Mouse (Mus musculus) MEL (cell line): ENCODE measurements around the gene Arhgap35. TPM values are rescaled to one million over a fixed set of nuclear protein-coding genes. Genes with fewer than 3 reads are reported as not detected.

ENCODE experiments used
- DNase-seq: peaks from one replicate; pipeline ENCODE4 v3.0.0; 2011; ENCODE audit warnings: low read depth, low spot score
- H3K27ac ChIP-seq: 2 replicates; pipeline ENCODE4 v1.5.1; 2012; ENCODE audit warnings: low read depth, mild to moderate bottlenecking, control low read depth, low read length, moderate library complexity; ENCODE audit not compliant: control insufficient read depth
- H3K27me3 ChIP-seq, 2 experiments: fragments of 150-350 bp in 1 of 2; sonication (generic) in 1 of 2; 2 replicates each; pipeline ENCODE4 v1.6.1; 2012; ENCODE audit warnings: low read length in 2 of 2, mild to moderate bottlenecking in 2 of 2, improper control_type of control experiment in 1 of 2, moderate library complexity in 1 of 2; ENCODE audit not compliant: insufficient read depth in 2 of 2, control insufficient read depth in 1 of 2
- H3K36me3 ChIP-seq, 2 experiments: 2 replicates each; pipeline ENCODE4 v1.6.1; 2012 to 2014; ENCODE audit warnings: low read length in 2 of 2, improper control_type of control experiment in 1 of 2, inconsistent platforms in 1 of 2, mild to moderate bottlenecking in 1 of 2; ENCODE audit not compliant: insufficient read depth in 2 of 2, control insufficient read depth in 1 of 2
- H3K4me1 ChIP-seq, 2 experiments: fragments of 150-350 bp in 1 of 2; sonication (generic) in 1 of 2; 2 replicates each; pipeline ENCODE4 v1.6.1; 2012; ENCODE audit warnings: low read length in 2 of 2, improper control_type of control experiment in 1 of 2, mild to moderate bottlenecking in 1 of 2; ENCODE audit not compliant: insufficient read depth in 2 of 2, control insufficient read depth in 1 of 2
- H3K4me3 ChIP-seq, 2 experiments: fragments of 150-350 bp in 1 of 2; sonication (generic) in 1 of 2; 2 replicates each; pipeline ENCODE4 v1.5.1; 2012; ENCODE audit warnings: low read depth in 2 of 2, low read length in 2 of 2, mild to moderate bottlenecking in 2 of 2, moderate library complexity in 2 of 2, control low read depth in 1 of 2, improper control_type of control experiment in 1 of 2; ENCODE audit not compliant: control insufficient read depth in 1 of 2, insufficient read depth in 1 of 2
- H3K79me2 ChIP-seq: 2 replicates; pipeline ENCODE4 v1.6.1; 2012; ENCODE audit warnings: mild to moderate bottlenecking, low read length, moderate library complexity; ENCODE audit not compliant: control insufficient read depth, poor library complexity, insufficient read depth
- H3K9ac ChIP-seq: 2 replicates; pipeline ENCODE4 v1.6.1; 2012; ENCODE audit warnings: low read depth, mild to moderate bottlenecking, control low read depth, low read length, moderate library complexity; ENCODE audit not compliant: control insufficient read depth, poor library complexity, severe bottlenecking
- H3K9me3 ChIP-seq: fragments of 150-350 bp; sonication (generic); replicated peaks from 2 replicates; pipeline ENCODE4 v1.6.1; 2012; ENCODE audit warnings: mild to moderate bottlenecking, low read length, improper control_type of control experiment, moderate library complexity; ENCODE audit not compliant: insufficient read depth
- BHLHE40 ChIP-seq: IDR thresholded peaks from 2 replicates; pipeline ENCODE4 v1.6.1; 2012; ENCODE audit warnings: low read depth, mild to moderate bottlenecking, inconsistent platforms, low read length, improper control_type of control experiment, borderline replicate concordance
- CHD1 ChIP-seq: IDR thresholded peaks from 2 replicates; pipeline ENCODE4 v1.6.1; 2012; ENCODE audit warnings: low read depth, mild to moderate bottlenecking, inconsistent platforms, low read length, improper control_type of control experiment
- CTCF ChIP-seq, 3 experiments: IDR thresholded peaks in 2 of 3; conservative IDR thresholded peaks in 1 of 3; 2 replicates each; pipeline ENCODE4 v1.5.1; 2011 to 2012; ENCODE audit warnings: low read length in 3 of 3, low read depth in 2 of 3, mild to moderate bottlenecking in 2 of 3, improper control_type of control experiment in 1 of 3, inconsistent platforms in 1 of 3, mixed read lengths in 1 of 3, moderate library complexity in 1 of 3; ENCODE audit not compliant: control insufficient read depth in 1 of 3, insufficient read depth in 1 of 3, poor library complexity in 1 of 3, severe bottlenecking in 1 of 3
- E2F4 ChIP-seq: IDR thresholded peaks from 2 replicates; pipeline ENCODE4 v1.6.1; 2011; ENCODE audit warnings: low read depth, low read length, improper control_type of control experiment, borderline replicate concordance
- EP300 ChIP-seq, 2 experiments: IDR thresholded peaks; 2 replicates each; pipeline ENCODE4 v1.6.1; 2011; ENCODE audit warnings: improper control_type of control experiment in 2 of 2, low read length in 2 of 2, low read depth in 1 of 2, mild to moderate bottlenecking in 1 of 2
- ETS1 ChIP-seq: IDR thresholded peaks from 2 replicates; pipeline ENCODE4 v1.6.1; 2012; ENCODE audit warnings: low read depth, mild to moderate bottlenecking, inconsistent platforms, low read length, improper control_type of control experiment, moderate library complexity
- GATA1 ChIP-seq: IDR thresholded peaks from 2 replicates; pipeline ENCODE4 v1.6.1; 2011; ENCODE audit warnings: low read depth, low read length, improper control_type of control experiment
- HCFC1 ChIP-seq: IDR thresholded peaks from 2 replicates; pipeline ENCODE4 v1.6.1; 2012; ENCODE audit warnings: low read depth, mild to moderate bottlenecking, inconsistent platforms, low read length, improper control_type of control experiment, moderate library complexity
- JUND ChIP-seq: IDR thresholded peaks from 2 replicates; pipeline ENCODE4 v1.6.1; 2011; ENCODE audit warnings: low read depth, mild to moderate bottlenecking, improper control_type of control experiment, low read length
- KAT2A ChIP-seq: conservative IDR thresholded peaks from 2 replicates; pipeline ENCODE4 v1.6.1; 2012; ENCODE audit warnings: low read depth, low read length, improper control_type of control experiment, inconsistent platforms
- MAFK ChIP-seq: IDR thresholded peaks from 2 replicates; pipeline ENCODE4 v1.6.1; 2011; ENCODE audit warnings: low read depth, mild to moderate bottlenecking, low read length, improper control_type of control experiment, borderline replicate concordance
- MAX ChIP-seq: IDR thresholded peaks from 2 replicates; pipeline ENCODE4 v1.6.1; 2011; ENCODE audit warnings: low read length, improper control_type of control experiment
- MAZ ChIP-seq: IDR thresholded peaks from 2 replicates; pipeline ENCODE4 v1.6.1; 2012; ENCODE audit warnings: low read depth, mild to moderate bottlenecking, inconsistent platforms, low read length, improper control_type of control experiment
- MEF2A ChIP-seq: IDR thresholded peaks from 2 replicates; pipeline ENCODE4 v1.6.1; 2014; ENCODE audit warnings: low read depth, mild to moderate bottlenecking, inconsistent platforms, low read length, improper control_type of control experiment; ENCODE audit not compliant: poor library complexity, insufficient replicate concordance, severe bottlenecking; ENCODE audit errors: extremely low read depth
- MYB ChIP-seq: IDR thresholded peaks from 2 replicates; pipeline ENCODE4 v1.6.1; 2011; ENCODE audit warnings: mild to moderate bottlenecking, low read depth, low read length, improper control_type of control experiment
- MYC ChIP-seq: IDR thresholded peaks from 2 replicates; pipeline ENCODE4 v1.6.1; 2011; ENCODE audit warnings: low read depth, mild to moderate bottlenecking, low read length, improper control_type of control experiment, moderate library complexity
- NELFE ChIP-seq: IDR thresholded peaks from 2 replicates; pipeline ENCODE4 v1.6.1; 2011; ENCODE audit warnings: low read depth, low read length, improper control_type of control experiment
- NRF1 ChIP-seq: IDR thresholded peaks from 2 replicates; pipeline ENCODE4 v1.6.1; 2014; ENCODE audit warnings: low read depth, mild to moderate bottlenecking, inconsistent platforms, low read length, improper control_type of control experiment, moderate library complexity; ENCODE audit not compliant: poor library complexity, insufficient read depth, severe bottlenecking
- POLR2AphosphoS5 ChIP-seq: IDR thresholded peaks from 2 replicates; pipeline ENCODE4 v1.6.1; 2012; ENCODE audit warnings: low read depth, borderline replicate concordance, mild to moderate bottlenecking, inconsistent platforms, low read length, moderate library complexity, mixed read lengths
- RCOR1 ChIP-seq: IDR thresholded peaks from 2 replicates; pipeline ENCODE4 v1.6.1; 2012; ENCODE audit warnings: low read depth, mild to moderate bottlenecking, inconsistent platforms, low read length, improper control_type of control experiment
- SMC3 ChIP-seq: IDR thresholded peaks from 2 replicates; pipeline ENCODE4 v1.6.1; 2011; ENCODE audit warnings: low read depth, low read length, improper control_type of control experiment
- TAL1 ChIP-seq: IDR thresholded peaks from 2 replicates; pipeline ENCODE4 v1.6.1; 2012; ENCODE audit warnings: mild to moderate bottlenecking, inconsistent platforms, low read length, moderate library complexity, mixed read lengths
- UBTF ChIP-seq: IDR thresholded peaks from 2 replicates; pipeline ENCODE4 v1.6.1; 2012; ENCODE audit warnings: low read depth, mild to moderate bottlenecking, inconsistent platforms, low read length, improper control_type of control experiment, moderate library complexity, borderline replicate concordance; ENCODE audit not compliant: insufficient read depth
- USF1 ChIP-seq: IDR thresholded peaks from 2 replicates; pipeline ENCODE4 v1.6.1; 2014; ENCODE audit warnings: low read depth, mild to moderate bottlenecking, inconsistent platforms, low read length, improper control_type of control experiment, moderate library complexity
- USF2 ChIP-seq, 2 experiments: IDR thresholded peaks; 2 replicates each; pipeline ENCODE4 v1.6.1; 2011 to 2012; ENCODE audit warnings: improper control_type of control experiment in 2 of 2, low read length in 2 of 2, borderline replicate concordance in 1 of 2, inconsistent platforms in 1 of 2, low read depth in 1 of 2, mild to moderate bottlenecking in 1 of 2; ENCODE audit not compliant: insufficient read depth in 1 of 2
- ZC3H11A ChIP-seq: IDR thresholded peaks from 2 replicates; pipeline ENCODE4 v1.6.1; 2012; ENCODE audit warnings: low read depth, mild to moderate bottlenecking, inconsistent platforms, low read length, improper control_type of control experiment
- ZKSCAN1 ChIP-seq: IDR thresholded peaks from 2 replicates; pipeline ENCODE4 v1.6.1; 2012; ENCODE audit warnings: low read depth, mild to moderate bottlenecking, inconsistent platforms, low read length, improper control_type of control experiment, moderate library complexity
- ZNF384 ChIP-seq: IDR thresholded peaks from 2 replicates; pipeline ENCODE4 v1.6.1; 2012; ENCODE audit warnings: low read depth, mild to moderate bottlenecking, inconsistent platforms, low read length, improper control_type of control experiment
- polyA plus RNA-seq, 2 experiments: library from polyadenylated mRNA; stranded (reverse) in 1 of 2; unstranded in 1 of 2; fragments of >175 nt in 1 of 2; fragments of >200 nt in 1 of 2; gene quantifications; 2 replicates each; pipeline versions ENCODE4 v1.2.1 to v1.2.4; 2012; ENCODE audit warnings: low replicate concordance in 2 of 2, low read depth in 1 of 2; ENCODE audit not compliant: insufficient read length in 2 of 2, insufficient read depth in 1 of 2, missing spikeins in 1 of 2
- total RNA-seq: library from RNA; depleted of rRNA; stranded (reverse); fragments of 300-350 nt; gene quantifications from 2 replicates; pipeline ENCODE4 v1.2.3, GENCODE M21; 2012

Arhgap35 gene
- total and polyA plus RNA-seq, 3 experiments: 7.4 to 13.4 TPM; not detected in 1

GRCm38 (mm10) chr7:16554215-16554614 is 60.6 kb downstream of the Arhgap35 start:
- no peaks in the 10 kb centered on the region for H3K36me3 ChIP-seq
- H3K27me3 ChIP-seq: no peaks in the 10 kb centered on the region
- TF ChIP-seq MAZ (no peak), CHD1 (no peak), USF1 (no peak), ZC3H11A (no peak), BHLHE40 (no peak), HCFC1 (no peak), NRF1 (no peak), NELFE (no peak), CTCF (IDR thresholded peaks at IDR 0.05 in 2 of 3, conservative IDR thresholded peaks at IDR 0.05 in 1 of 3; ENCODE audit: control insufficient read depth in 1 of 3, insufficient read depth in 1 of 3, low read depth in 2 of 3, low read length in 3 of 3, poor library complexity in 1 of 3, severe bottlenecking in 1 of 3) (no peak), MAFK (no peak), ZNF384 (no peak), TAL1 (no peak), SMC3 (no peak), ETS1 (no peak), E2F4 (no peak), ZKSCAN1 (no peak), POLR2AphosphoS5 (no peak), MYC (no peak), UBTF (no peak)

DNA sequence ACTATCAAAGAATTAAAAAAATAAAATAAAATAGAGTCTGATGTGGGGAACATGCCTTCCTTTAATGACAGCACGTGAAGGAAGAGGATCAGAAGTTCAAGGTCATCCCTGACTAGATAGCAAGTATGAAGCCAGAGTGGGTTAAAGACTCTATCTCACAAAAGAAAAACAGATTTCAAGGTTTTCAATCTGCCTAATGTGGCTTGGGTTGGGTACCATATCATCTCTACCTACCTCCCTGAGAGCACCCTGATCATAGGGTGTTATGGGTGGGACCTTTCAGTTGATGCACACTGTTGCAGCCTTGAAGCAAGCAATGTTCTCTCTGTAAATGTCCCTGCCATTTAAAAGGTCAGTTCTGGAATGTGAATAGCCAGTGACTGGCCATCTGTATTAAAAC is 63.2 kb downstream of the Arhgap35 start:
- TF ChIP-seq USF1: no peak
- no peak for TF ChIP-seq RCOR1
- no peak for TF ChIP-seq E2F4
- no peak for TF ChIP-seq USF2 (IDR thresholded peaks at IDR 0.05; ENCODE audit: borderline replicate concordance in 1 of 2, insufficient read depth in 1 of 2, low read depth in 1 of 2, low read length in 2 of 2)
- no peak for TF ChIP-seq TAL1
- no peak for TF ChIP-seq MAX
- no peak for TF ChIP-seq HCFC1
- TF ChIP-seq EP300 (IDR thresholded peaks at IDR 0.05; ENCODE audit: low read depth in 1 of 2, low read length in 2 of 2): no peak
- TF ChIP-seq MAZ: no peak
- TF ChIP-seq NELFE: no peak
- no peak for TF ChIP-seq BHLHE40
- no peak for TF ChIP-seq ZKSCAN1
- TF ChIP-seq MYB: no peak
- TF ChIP-seq KAT2A: no peak
- TF ChIP-seq GATA1: no peak
- no peak for TF ChIP-seq MEF2A
- TF ChIP-seq JUND: no peak
- no peaks in the 10 kb centered on the region for H3K36me3 ChIP-seq

More at GRCm38 (mm10) chr7:16554215-16554614, 60.6 kb downstream of the Arhgap35 start:
- no peak overlapping the region for H3K9ac ChIP-seq
- H3K4me1 ChIP-seq: no peaks in the 10 kb centered on the region; a peak in 1 of 4 replicates
- DNase-seq: no peak
- peaks cover 3% of the 10 kb centered on the region; the same call in 1 of the 2 replicates for H3K79me2 ChIP-seq
- no peak overlapping the region for H3K27ac ChIP-seq
- H3K9me3 ChIP-seq: no peaks in the 10 kb centered on the region
- no peak overlapping the region for H3K4me3 ChIP-seq

More for the DNA sequence above, 63.2 kb downstream of the Arhgap35 start:
- DNase-seq: no peak
- Histone ChIP-seq H3K4me3 (no peak overlapping the region), H3K9me3 (no peaks in the 10 kb centered on the region), H3K4me1 (no peaks in the 10 kb centered on the region), H3K27me3 (no peaks in the 10 kb centered on the region), H3K79me2 (peaks cover 1% of the 10 kb centered on the region; the same call in 1 of the 2 replicates), H3K27ac (no peak overlapping the region), H3K9ac (no peak overlapping the region)
